Mouse (Mus musculus): ENCODE measurements at regions not wholly inside any gene's neighbourhood (a gene's known extent, or its start where the extent isn't known, plus 50 kb on each side); places are given as distances from the start of the nearest gene placed in this dataset.

- in situ Hi-C loops (cut with MboI; ENCODE audit: low pct_unique_long_range_greater_than_20kb), result no loop called here
- POLR2A ChIA-PET, result no interaction called here
- TF ChIP-seq CTCF (IDR thresholded peaks at IDR 0.05), result no peak
- DNase-seq (ENCODE audit: low read depth, low spot score) (no peak), ATAC-seq (no peak)
- CTCF ChIA-PET, result interaction anchor here (1.3 kb wide), 1 partner anchor 8 kb away, joined by 3 read pairs; no protein-coding TSS in a partner anchor
- H3K27me3 ChIP-seq, result no peaks in the 10 kb centered on the region
These were observed 201.0 kb downstream of the Cdh26 start for GRCm38 (mm10) chr2:178631336-178631735.

- DNase-seq (ENCODE audit: low read depth, low spot score) (no peak), ATAC-seq (no peak)
- in situ Hi-C loops (cut with MboI; ENCODE audit: low pct_unique_long_range_greater_than_20kb), result no loop called here
- no peaks in the 10 kb centered on the region for H3K27me3 ChIP-seq
- ChIA-PET POLR2A (no interaction called here), CTCF (interaction anchor here (1.3 kb wide), 1 partner anchor 9 kb away, joined by 3 read pairs; no protein-coding TSS in a partner anchor)
- TF ChIP-seq CTCF (IDR thresholded peaks at IDR 0.05), result no peak
These were observed 201.6 kb downstream of the Cdh26 start for GRCm38 (mm10) chr2:178631966-178632365.

GRCm38 (mm10) chr2:178632831-178633585 lies 202.7 kb downstream of the Cdh26 start:
- ATAC-seq, result no peak
- no peak for DNase-seq (ENCODE audit: low read depth, low spot score)
- no peak for TF ChIP-seq CTCF (IDR thresholded peaks at IDR 0.05)
- ChIA-PET CTCF (no interaction called here), POLR2A (no interaction called here)
- H3K27me3 ChIP-seq, result no peaks in the 10 kb centered on the region
- in situ Hi-C loops (cut with MboI; ENCODE audit: low pct_unique_long_range_greater_than_20kb), result no loop called here

- no peaks in the 10 kb centered on the region for H3K27me3 ChIP-seq
- POLR2A ChIA-PET, result no interaction called here
- CTCF ChIA-PET, result no interaction called here
- in situ Hi-C loops (cut with MboI; ENCODE audit: low pct_unique_long_range_greater_than_20kb), result no loop called here
- ATAC-seq (no peak), DNase-seq (ENCODE audit: low read depth, low spot score) (no peak)
- no peak for TF ChIP-seq CTCF (IDR thresholded peaks at IDR 0.05)
These were observed 203.8 kb downstream of the Cdh26 start for GRCm38 (mm10) chr2:178634116-178634515.

GRCm38 (mm10) chr2:178635685-178636084 lies 205.4 kb downstream of the Cdh26 start:
- no peaks in the 10 kb centered on the region for H3K27me3 ChIP-seq
- in situ Hi-C loops (cut with MboI; ENCODE audit: low pct_unique_long_range_greater_than_20kb), result no loop called here
- TF ChIP-seq CTCF (IDR thresholded peaks at IDR 0.05), result no peak
- DNase-seq (ENCODE audit: low read depth, low spot score) (no peak), ATAC-seq (no peak)
- ChIA-PET POLR2A (no interaction called here), CTCF (no interaction called here)

GRCm38 (mm10) chr2:178636901-178637300 lies 206.6 kb downstream of the Cdh26 start:
- no peaks in the 10 kb centered on the region for H3K27me3 ChIP-seq
- DNase-seq (ENCODE audit: low read depth, low spot score), result no peak
- no peak for ATAC-seq
- POLR2A ChIA-PET, result no interaction called here
- in situ Hi-C loops (cut with MboI; ENCODE audit: low pct_unique_long_range_greater_than_20kb), result no loop called here
- CTCF ChIA-PET, result interaction anchor here (1.2 kb wide), 1 partner anchor 11 kb away, joined by 3 read pairs; no protein-coding TSS in a partner anchor
- no peak for TF ChIP-seq CTCF (IDR thresholded peaks at IDR 0.05)

GRCm38 (mm10) chr2:178642137-178643052 lies 212.1 kb downstream of the Cdh26 start:
- in situ Hi-C loops (cut with MboI; ENCODE audit: low pct_unique_long_range_greater_than_20kb), result no loop called here
- no peak for ATAC-seq
- no peak for TF ChIP-seq CTCF (IDR thresholded peaks at IDR 0.05)
- ChIA-PET POLR2A (no interaction called here), CTCF (no interaction called here)
- peaks cover 5% of the 10 kb centered on the region for H3K27me3 ChIP-seq
- DNase-seq (ENCODE audit: low read depth, low spot score), result no peak

DNA sequence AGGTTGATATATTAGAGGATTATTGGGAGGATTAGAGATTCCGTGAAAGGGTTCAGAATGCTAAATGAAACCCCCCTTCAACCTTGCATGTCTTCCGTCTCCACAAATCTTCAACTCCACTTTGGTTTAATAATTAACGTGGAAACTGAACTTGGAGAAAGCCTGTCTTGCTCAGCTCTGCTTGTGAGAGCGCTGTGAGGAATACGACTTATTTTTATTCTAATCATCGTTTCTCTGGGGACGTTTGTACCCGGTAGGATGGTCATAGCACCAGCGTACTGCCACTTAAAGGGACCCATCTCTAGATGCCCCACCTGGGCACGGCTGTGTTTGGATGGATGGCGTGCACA lies 212.7 kb downstream of the Cdh26 start:
- in situ Hi-C loops (cut with MboI; ENCODE audit: low pct_unique_long_range_greater_than_20kb), result no loop called here
- H3K27me3 ChIP-seq, result peaks cover 5% of the 10 kb centered on the region
- POLR2A ChIA-PET, result no interaction called here
- ATAC-seq (no peak), DNase-seq (ENCODE audit: low read depth, low spot score) (no peak)
- CTCF ChIA-PET, result no interaction called here
- TF ChIP-seq CTCF (IDR thresholded peaks at IDR 0.05), result no peak

DNA sequence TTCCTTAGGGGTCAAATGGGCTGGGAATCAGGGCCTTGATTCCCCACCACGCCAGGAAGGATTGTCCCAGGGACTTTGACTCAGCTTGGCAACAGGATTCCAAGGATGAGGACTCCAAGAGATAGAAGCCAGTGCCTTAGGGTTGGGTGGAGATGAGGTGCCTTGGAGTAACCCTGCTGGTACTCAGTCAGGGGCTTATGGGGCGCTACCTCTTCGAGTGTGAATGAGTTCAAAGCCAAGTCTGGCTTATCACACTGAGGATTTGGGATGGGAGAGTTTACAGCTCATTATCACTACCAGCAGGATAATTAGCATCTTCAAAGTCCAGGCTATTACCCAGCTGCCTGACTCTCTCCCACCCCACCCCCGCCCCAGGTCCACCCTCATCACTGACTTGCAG lies 213.5 kb downstream of the Cdh26 start:
- in situ Hi-C loops (cut with MboI; ENCODE audit: low pct_unique_long_range_greater_than_20kb), result no loop called here
- DNase-seq (ENCODE audit: low read depth, low spot score) (no peak), ATAC-seq (no peak)
- CTCF ChIA-PET, result no interaction called here
- POLR2A ChIA-PET, result no interaction called here
- H3K27me3 ChIP-seq, result peaks cover 5% of the 10 kb centered on the region
- TF ChIP-seq CTCF (IDR thresholded peaks at IDR 0.05), result no peak

- no peak for TF ChIP-seq CTCF (IDR thresholded peaks at IDR 0.05)
- no peaks in the 10 kb centered on the region for H3K27me3 ChIP-seq
- ATAC-seq, result no peak
- ChIA-PET POLR2A (no interaction called here), CTCF (no interaction called here)
- in situ Hi-C loops (cut with MboI; ENCODE audit: low pct_unique_long_range_greater_than_20kb), result no loop called here
- no peak for DNase-seq (ENCODE audit: low read depth, low spot score)
These were observed 229.7 kb downstream of the Cdh26 start for GRCm38 (mm10) chr2:178660071-178660470.

GRCm38 (mm10) chr2:178662396-178662795 lies 232.1 kb downstream of the Cdh26 start:
- CTCF ChIA-PET, result no interaction called here
- TF ChIP-seq CTCF (IDR thresholded peaks at IDR 0.05), result no peak
- ATAC-seq (no peak), DNase-seq (ENCODE audit: low read depth, low spot score) (no peak)
- in situ Hi-C loops (cut with MboI; ENCODE audit: low pct_unique_long_range_greater_than_20kb), result no loop called here
- no peaks in the 10 kb centered on the region for H3K27me3 ChIP-seq
- POLR2A ChIA-PET, result no interaction called here

Data from Patski (cell line).